Mouse (Mus musculus): ENCODE measurements at regions not wholly inside any gene's neighbourhood (a gene's known extent, or its start where the extent isn't known, plus 50 kb on each side); places are given as distances from the start of the nearest gene placed in this dataset.

- no peak for TF ChIP-seq CTCF (conservative IDR thresholded peaks at IDR 0.05; ENCODE audit: insufficient read depth, insufficient read length, low read depth, low read length)
- no peak for TF ChIP-seq POLR2A (IDR thresholded peaks at IDR 0.05; ENCODE audit: low read depth, low read length)
Observed at GRCm38 (mm10) chr16:95922369-95922934, 68.3 kb downstream of the Psmg1 start.

Measured in kidney, adult 2 months (tissue).